In genomic region chr17:69416163-69416562, GRCm38 (mm10) we compare ENCODE assay signal across 9 mouse cellular contexts. TPM values are rescaled to one million over a fixed set of nuclear protein-coding genes. Genes with fewer than 3 reads are reported as not detected.
DNase-seq lines count a peak whose midpoint lies in the region; ATAC-seq and TF ChIP-seq lines count a peak whose summit lies in the region.
"Had no signal": no experiment of that assay in that cellular context is flagged by ENCODE, and none has a peak within 500 bp of the region (broad histone marks: within the 10 kb centered on the region; RNA-seq: fewer than 3 reads in every experiment).

No protein-coding gene starts in this region.

- no peak for TF ChIP-seq CTCF in lung, embryonic 14.5 days (IDR thresholded peaks at IDR 0.05; ENCODE audit: low read depth)

- H3K4me1 ChIP-seq in lung, embryonic 14.5 days (ENCODE audit: insufficient read depth) = 0 out of 2 replicates have a peak, but pooled peaks cover 9% of the 10 kb centered on the region
- 0 out of 2 replicates have a peak, but pooled peaks cover 7% of the 10 kb centered on the region for H3K4me1 ChIP-seq in embryonic facial prominence, embryonic 14.5 days (ENCODE audit: control insufficient read depth, insufficient read depth, low read length)
- H3K4me1 ChIP-seq in limb, embryonic 11.5 days (ENCODE audit: control insufficient read depth, insufficient read depth, low read length) = no peaks in the 10 kb centered on the region
- H3K4me1 ChIP-seq in neural tube, embryonic 15.5 days = peaks cover 17% of the 10 kb centered on the region

- peak overlapping the region; percentile 89 for H3K9ac ChIP-seq in lung, embryonic 14.5 days
- H3K9ac ChIP-seq in embryonic facial prominence, embryonic 14.5 days (ENCODE audit: low read depth, low read length) = peak overlapping the region; percentile 87
- no peak overlapping the region; the same call in 1 of the 2 replicates for H3K9ac ChIP-seq in limb, embryonic 11.5 days (ENCODE audit: low read length)
- no peak overlapping the region; the same call in 1 of the 2 replicates for H3K9ac ChIP-seq in neural tube, embryonic 15.5 days (replicated peaks)

- 0 out of 2 replicates have a peak overlapping the region, but pooled peaks have one; percentile 97 for H3K27ac ChIP-seq in lung, embryonic 14.5 days (ENCODE audit: low read depth)
- H3K27ac ChIP-seq in embryonic facial prominence, embryonic 14.5 days (replicated peaks; ENCODE audit: low read depth, low read length) = peak overlapping the region; percentile 95; the same call in 1 of the 2 replicates
- H3K27ac ChIP-seq in limb, embryonic 11.5 days (replicated peaks; ENCODE audit: low read depth, low read length) = no peak overlapping the region
- no peak overlapping the region for H3K27ac ChIP-seq in neural tube, embryonic 15.5 days (replicated peaks)

- H3K27me3 ChIP-seq in lung, embryonic 14.5 days (ENCODE audit: insufficient read depth, low read length) = no peaks in the 10 kb centered on the region
- H3K27me3 ChIP-seq in embryonic facial prominence, embryonic 14.5 days (replicated peaks; ENCODE audit: control insufficient read depth, insufficient read depth, low read length) = no peaks in the 10 kb centered on the region
- H3K27me3 ChIP-seq in limb, embryonic 11.5 days (ENCODE audit: control insufficient read depth, insufficient read depth, low read length) = no peaks in the 10 kb centered on the region
- no peaks in the 10 kb centered on the region for H3K27me3 ChIP-seq in neural tube, embryonic 15.5 days (replicated peaks)

- intact Hi-C loops in gastrocnemius, postnatal 36 days (cut with DNase I) = loop anchor here (5.0 kb wide), 1 partner anchor 34 kb away; the partner anchor contains the start of gene Zbtb14

- no peak for DNase-seq in lung, embryonic 14.5 days
- no peak for DNase-seq in lung, postnatal 4 days
- DNase-seq in embryonic facial prominence, embryonic 14.5 days (ENCODE audit: low spot score) = no peak
- DNase-seq in limb, embryonic 11.5 days (ENCODE audit: low spot score) = no peak
- DNase-seq in layer of hippocampus, postnatal 36 days = no peak
- DNase-seq in gastrocnemius, postnatal 36 days = no peak
- DNase-seq in cerebellum, postnatal 25 days = no peak
- DNase-seq: kidney, postnatal 36 days had no signal

- no peaks in the 10 kb centered on the region for H3K36me3 ChIP-seq in lung, embryonic 14.5 days (ENCODE audit: insufficient read depth)
- H3K36me3 ChIP-seq in embryonic facial prominence, embryonic 14.5 days (ENCODE audit: control insufficient read depth, insufficient read depth, low read length) = no peaks in the 10 kb centered on the region
- no peaks in the 10 kb centered on the region for H3K36me3 ChIP-seq in limb, embryonic 11.5 days (ENCODE audit: control insufficient read depth, insufficient read depth, low read length)
- no peaks in the 10 kb centered on the region for H3K36me3 ChIP-seq in neural tube, embryonic 15.5 days

- peak overlapping the region; percentile 76 for H3K4me3 ChIP-seq in lung, embryonic 14.5 days (ENCODE audit: low read depth, low read length)
- peak overlapping the region; percentile 65 for H3K4me3 ChIP-seq in embryonic facial prominence, embryonic 14.5 days (ENCODE audit: low read depth, low read length)
- peak overlapping the region; percentile 73; the same call in 1 of the 2 replicates for H3K4me3 ChIP-seq in limb, embryonic 11.5 days (ENCODE audit: low read depth, low read length)
- H3K4me3 ChIP-seq in neural tube, embryonic 15.5 days (replicated peaks) = peak overlapping the region; percentile 84

- H3K9me3 ChIP-seq in lung, embryonic 14.5 days (ENCODE audit: low read depth, low read length) = no peaks in the 10 kb centered on the region
- H3K9me3 ChIP-seq in embryonic facial prominence, embryonic 14.5 days (ENCODE audit: control insufficient read depth, low read length) = no peaks in the 10 kb centered on the region
- H3K9me3 ChIP-seq in limb, embryonic 11.5 days (ENCODE audit: control insufficient read depth, low read length) = no peaks in the 10 kb centered on the region
- no peaks in the 10 kb centered on the region for H3K9me3 ChIP-seq in neural tube, embryonic 15.5 days (replicated peaks)

- peak overlapping the region; percentile 77 for H3K4me2 ChIP-seq in lung, embryonic 14.5 days
- peak overlapping the region; percentile 73 for H3K4me2 ChIP-seq in embryonic facial prominence, embryonic 14.5 days (ENCODE audit: low read depth, low read length)
- peak overlapping the region; percentile 35; the same call in 1 of the 2 replicates for H3K4me2 ChIP-seq in limb, embryonic 11.5 days (ENCODE audit: low read depth, severe bottlenecking)
- peak overlapping the region; percentile 69 for H3K4me2 ChIP-seq in neural tube, embryonic 15.5 days

- no peak for ATAC-seq in lung, embryonic 14.5 days (ENCODE audit: insufficient read depth)
- no peak for ATAC-seq in embryonic facial prominence, embryonic 14.5 days (ENCODE audit: low read depth)
- no peak for ATAC-seq in limb, embryonic 11.5 days (ENCODE audit: insufficient number of reproducible peaks, low FRiP score, low TSS enrichment, low read depth)
- ATAC-seq in neural tube, embryonic 15.5 days (ENCODE audit: low FRiP score) = no peak

RNA-seq across cellular contexts. Expression of gene Akain1, which starts 23.0 kb away (rescaled TPM):
- polyA plus RNA-seq in lung, embryonic 14.5 days (2014; fragmentation: Nextera tagmentation; extraction: Ambion mirVana) = not detected in 2 replicates
- polyA plus RNA-seq in embryonic facial prominence, embryonic 14.5 days (2014; fragmentation: Nextera tagmentation; extraction: Ambion mirVana) = not detected in 2 replicates
- polyA plus RNA-seq in limb, embryonic 11.5 days (2014; fragmentation: Nextera tagmentation; extraction: Ambion mirVana) = not detected in 2 replicates
- polyA plus RNA-seq in neural tube, embryonic 15.5 days (2015; fragmentation: Nextera tagmentation; extraction: Ambion mirVana) = 2.5 and 2.8 TPM in 2 replicates
- 10 to 100 TPM; 14.7 to 16.6 TPM for total RNA-seq in layer of hippocampus, postnatal 36 days (2021)
- not detected for total RNA-seq in gastrocnemius, postnatal 36 days (2021)

RNA-seq across cellular contexts. Expression of gene Zbtb14, which starts 33.3 kb away (rescaled TPM):
- 23.5 and 24.9 TPM in 2 replicates for polyA plus RNA-seq in lung, embryonic 14.5 days (2014; fragmentation: Nextera tagmentation; extraction: Ambion mirVana)
- polyA plus RNA-seq in embryonic facial prominence, embryonic 14.5 days (2014; fragmentation: Nextera tagmentation; extraction: Ambion mirVana) = 15.2 and 19.2 TPM in 2 replicates
- 27.9 and 30.5 TPM in 2 replicates for polyA plus RNA-seq in limb, embryonic 11.5 days (2014; fragmentation: Nextera tagmentation; extraction: Ambion mirVana)
- polyA plus RNA-seq in neural tube, embryonic 15.5 days (2015; fragmentation: Nextera tagmentation; extraction: Ambion mirVana) = 24.9 and 26.5 TPM in 2 replicates
- 10 to 100 TPM; 21.5 to 22.1 TPM for total RNA-seq in layer of hippocampus, postnatal 36 days (2021)
- total RNA-seq in gastrocnemius, postnatal 36 days (2021) = 1 to 10 TPM; 5.9 to 6.1 TPM

Comparison
In these comparisons a context has a peak if more than half of its experiments do, and no peak if none do; other contexts are left out.
1. H3K27ac ChIP-seq: peak in lung, embryonic 14.5 days (single experiment) and embryonic facial prominence, embryonic 14.5 days (single experiment); none in limb, embryonic 11.5 days (single experiment) and neural tube, embryonic 15.5 days (single experiment).
2. H3K9ac ChIP-seq: peak in lung, embryonic 14.5 days (single experiment) and embryonic facial prominence, embryonic 14.5 days (single experiment); none in limb, embryonic 11.5 days (single experiment) and neural tube, embryonic 15.5 days (single experiment).
3. Peak in every context shown above with its lines, with median percentiles within 50 percentile points of each other: H3K4me2 ChIP-seq and H3K4me3 ChIP-seq.